ENCODE assay signal across 28 mouse cellular contexts in genomic region chr10:5236171-5236570, GRCm38 (mm10).
DNase-seq lines count a peak whose midpoint lies in the region; ATAC-seq lines count a peak whose summit lies in the region.
"Had no signal": no experiment of that assay in that cellular context is flagged by ENCODE, and none has a peak within 500 bp of the region (broad histone marks: within the 10 kb centered on the region; RNA-seq: fewer than 3 reads in every experiment).

No protein-coding gene starts in this region.

- no peak overlapping the region for H3K27ac ChIP-seq in kidney, embryonic 15.5 days
- H3K27ac ChIP-seq in intestine, embryonic 15.5 days: no peak overlapping the region
- H3K27ac ChIP-seq: heart, adult 2 months; hindbrain, embryonic 14.5 days; limb, embryonic 15.5 days; liver, embryonic 13.5 days; macrophage; midbrain, embryonic 13.5 days; neural tube, embryonic 13.5 days had no signal

- H3K9me3 ChIP-seq in kidney, embryonic 15.5 days (replicated peaks): no peaks in the 10 kb centered on the region
- H3K9me3 ChIP-seq in intestine, embryonic 15.5 days: no peaks in the 10 kb centered on the region
- H3K9me3 ChIP-seq: G1E; heart, embryonic 12.5 days; limb, embryonic 10.5 days; limb, embryonic 15.5 days; liver, embryonic 13.5 days; midbrain, embryonic 13.5 days; neural tube, embryonic 13.5 days had no signal

- peaks cover 20% of the 10 kb centered on the region for H3K27me3 ChIP-seq in kidney, embryonic 15.5 days
- H3K27me3 ChIP-seq in intestine, embryonic 15.5 days (replicated peaks): no peaks in the 10 kb centered on the region
- H3K27me3 ChIP-seq: heart, embryonic 12.5 days; limb, embryonic 15.5 days; liver, embryonic 13.5 days; midbrain, embryonic 13.5 days; neural tube, embryonic 13.5 days had no signal

- peak; percentile 86 for ATAC-seq in kidney, embryonic 15.5 days (replicated peaks; ENCODE audit: low FRiP score)
- ATAC-seq in intestine, embryonic 15.5 days: no peak
- ATAC-seq: forebrain, embryonic 16.5 days; inflammation-experienced regulatory T-cells, adult 6 months; midbrain, embryonic 13.5 days had no signal

- H3K4me3 ChIP-seq in kidney, embryonic 15.5 days (replicated peaks): no peak overlapping the region
- H3K4me3 ChIP-seq in intestine, embryonic 15.5 days (replicated peaks): no peak overlapping the region
- H3K4me3 ChIP-seq: erythroblast, embryonic 14.5 days; heart, adult 2 months; heart, embryonic 12.5 days; limb, embryonic 10.5 days; limb, embryonic 15.5 days; liver, embryonic 13.5 days; midbrain, embryonic 13.5 days; neural tube, embryonic 13.5 days had no signal

- DNase-seq in gastrocnemius, adult 18-20 months (ENCODE audit: low spot score): peak; percentile 32
- DNase-seq in gastrocnemius, postnatal 10 days: no peak
- peak; percentile 31 for DNase-seq in kidney, adult 18-20 months
- DNase-seq in kidney, postnatal 25 days: peak; percentile 43 to 58
- no peak for DNase-seq in testis, postnatal 14 days (ENCODE audit: low spot score)
- DNase-seq in spleen, postnatal 14 days (ENCODE audit: low spot score in 2 of 2): no peak
- DNase-seq: cerebellum, adult 18-20 months; cerebellum, postnatal 10 days; gastrocnemius, postnatal 25 days; heart, adult 2 months; heart, postnatal 4 days; layer of hippocampus, postnatal 36 days; liver, embryonic 13.5 days; lung, adult 18-20 months; lung, postnatal 10 days had no signal

- no peaks in the 10 kb centered on the region for H3K36me3 ChIP-seq in kidney, embryonic 15.5 days
- H3K36me3 ChIP-seq in intestine, embryonic 15.5 days: no peaks in the 10 kb centered on the region
- H3K36me3 ChIP-seq: G1E; limb, embryonic 10.5 days; liver, embryonic 13.5 days; midbrain, embryonic 13.5 days; neural tube, embryonic 13.5 days had no signal

- H3K9ac ChIP-seq in kidney, embryonic 15.5 days: no peak overlapping the region
- no peak overlapping the region for H3K9ac ChIP-seq in intestine, embryonic 15.5 days
- H3K9ac ChIP-seq: heart, embryonic 12.5 days; hindbrain, embryonic 14.5 days; limb, embryonic 15.5 days; liver, embryonic 13.5 days; midbrain, embryonic 13.5 days; neural tube, embryonic 13.5 days had no signal

- H3K4me1 ChIP-seq in kidney, embryonic 15.5 days: peaks cover 13% of the 10 kb centered on the region
- H3K4me1 ChIP-seq in intestine, embryonic 15.5 days (replicated peaks): no peaks in the 10 kb centered on the region
- H3K4me1 ChIP-seq: heart, embryonic 12.5 days; limb, embryonic 15.5 days; liver, embryonic 13.5 days; midbrain, embryonic 13.5 days; neural tube, embryonic 13.5 days had no signal

- 62% methylated on average over 3 of the region's 3 CpGs for WGBS in kidney, embryonic 15.5 days
- WGBS in intestine, embryonic 15.5 days: 83% methylated on average over 3 of the region's 3 CpGs

- no peak overlapping the region for H3K4me2 ChIP-seq in kidney, embryonic 15.5 days
- H3K4me2 ChIP-seq in intestine, embryonic 15.5 days (replicated peaks): no peak overlapping the region
- H3K4me2 ChIP-seq: heart, embryonic 12.5 days; hindbrain, embryonic 14.5 days; limb, embryonic 15.5 days; liver, embryonic 13.5 days; midbrain, embryonic 13.5 days; neural tube, embryonic 13.5 days had no signal

Comparison
In these comparisons a context has a peak if more than half of its experiments do, and no peak if none do; other contexts are left out.
1. DNase-seq: peak in gastrocnemius, adult 18-20 months (single experiment), kidney, adult 18-20 months (single experiment) and kidney, postnatal 25 days (2 of 2); none in gastrocnemius, postnatal 10 days (single experiment), testis, postnatal 14 days (single experiment) and spleen, postnatal 14 days (0 of 2).